Mouse (Mus musculus) brown adipose tissue, adult 24 weeks (tissue): ENCODE data around the gene Senp2. TPM values are rescaled to one million over a fixed set of nuclear protein-coding genes. Genes with fewer than 3 reads are reported as not detected.
"Not testable (repeated sequence)": the region's sequence is repeated elsewhere in the genome, so short reads cannot be mapped to it uniquely, and the experiment has no call there.

Source experiments
- H3K27ac ChIP-seq: fragments of 200-500 bp; replicated peaks from 2 replicates; pipeline ENCODE4 v1.5.1; 2012; ENCODE audit warnings: low read depth, mild to moderate bottlenecking, low read length
- H3K4me1 ChIP-seq: fragments of 200-500 bp; 2 replicates; pipeline ENCODE4 v1.6.1; 2012; ENCODE audit warnings: low read length, mixed read lengths; ENCODE audit not compliant: control insufficient read depth, insufficient read depth, insufficient read length
- H3K4me3 ChIP-seq: fragments of 200-500 bp; 2 replicates; pipeline ENCODE4 v1.5.1; 2012; ENCODE audit warnings: low read depth, mild to moderate bottlenecking, low read length, moderate library complexity; ENCODE audit not compliant: insufficient read depth
- polyA plus RNA-seq: library from polyadenylated mRNA; stranded (reverse); fragments of >200 nt; gene quantifications from 2 replicates; pipeline ENCODE4 v1.2.4, GENCODE M21; 2012; ENCODE audit not compliant: missing spikeins, insufficient read depth, insufficient read length

Gene Senp2
- 23.1 and 23.3 TPM in 2 replicates for polyA plus RNA-seq

- Histone ChIP-seq H3K4me3 (peak within 1 kb of the TSS; percentile 96), H3K4me1 (no peaks in the 10 kb centered on the region), H3K27ac (peak within 1 kb of the TSS; percentile 28)
These were observed at the start of gene Senp2 for GRCm38 (mm10) chr16:22009099-22009584. Gene Senp2 (plus strand): TSS chr16:22009484.

DNA sequence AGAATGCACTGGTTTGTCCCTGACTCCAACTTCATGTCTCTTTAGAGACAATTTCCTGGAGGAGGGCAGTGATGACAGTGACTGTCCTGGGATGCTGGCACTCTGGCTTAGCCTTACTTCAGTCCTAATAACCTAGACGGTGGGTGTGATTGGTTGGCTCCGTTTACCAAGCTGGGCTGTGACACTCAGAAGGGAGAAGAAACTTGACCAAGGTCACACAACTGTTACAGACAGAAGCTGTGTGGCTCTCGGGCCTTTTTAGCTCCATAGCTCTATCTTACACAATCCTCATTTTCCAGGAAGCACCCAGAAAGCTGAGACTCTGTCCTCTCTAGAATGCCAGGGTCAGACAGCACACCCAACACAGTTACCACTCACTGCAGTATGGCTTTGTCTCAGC lies 43.7 kb upstream of the Senp2 start:
- Histone ChIP-seq H3K4me3 (no peak overlapping the region), H3K27ac (no peak overlapping the region), H3K4me1 (no peaks in the 10 kb centered on the region)

GRCm38 (mm10) chr16:21969874-21970273 lies 39.4 kb upstream of the Senp2 start:
- Histone ChIP-seq H3K4me3 (no peak overlapping the region), H3K4me1 (no peaks in the 10 kb centered on the region), H3K27ac (no peak overlapping the region)

DNA sequence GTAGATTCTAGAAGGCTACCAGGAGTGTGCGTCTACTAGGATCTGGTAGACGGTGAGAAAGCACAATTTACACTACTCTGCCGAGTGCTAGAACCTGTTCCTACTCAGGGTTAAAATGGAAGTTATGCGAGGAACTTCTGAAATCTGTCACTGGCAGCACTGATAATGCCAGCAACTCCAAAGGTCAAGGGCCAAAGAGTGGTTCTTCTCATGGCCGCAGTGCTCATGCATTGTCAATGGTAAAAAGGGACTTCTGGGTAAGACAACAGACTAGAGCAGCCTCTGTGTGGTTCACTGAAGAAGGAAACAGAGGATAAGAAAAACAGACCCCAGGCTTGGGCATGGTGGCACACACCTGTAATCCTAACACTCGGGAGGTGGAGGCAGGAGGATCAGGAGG lies 38.7 kb upstream of the Senp2 start:
- Histone ChIP-seq H3K27ac (no peak overlapping the region), H3K4me1 (no peaks in the 10 kb centered on the region), H3K4me3 (no peak overlapping the region)

- Histone ChIP-seq H3K27ac (no peak overlapping the region), H3K4me3 (no peak overlapping the region), H3K4me1 (no peaks in the 10 kb centered on the region)
These were observed 37.8 kb upstream of the Senp2 start for GRCm38 (mm10) chr16:21971446-21971845.

DNA sequence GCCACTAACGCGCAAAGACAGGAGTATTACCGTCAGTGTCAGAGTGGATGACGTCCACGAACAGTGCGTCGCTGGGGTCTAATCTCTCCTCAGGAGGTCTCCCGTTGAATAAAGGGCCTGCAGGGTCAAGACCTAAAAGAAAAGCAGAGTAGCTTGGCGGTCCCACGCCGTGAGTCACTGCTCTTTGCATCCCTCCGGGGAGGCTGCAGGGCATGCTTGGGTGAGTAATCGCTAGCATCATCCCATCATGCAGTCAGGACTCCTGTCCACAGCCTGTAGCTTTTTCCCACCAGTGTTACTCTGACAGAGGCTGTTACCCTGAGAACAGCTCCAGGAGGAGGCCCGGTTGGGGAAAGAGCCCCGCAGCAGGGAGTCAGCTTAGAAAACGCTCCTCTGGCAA lies 33.1 kb upstream of the Senp2 start:
- no peak overlapping the region for H3K27ac ChIP-seq
- H3K4me3 ChIP-seq, result no peak overlapping the region
- no peaks in the 10 kb centered on the region for H3K4me1 ChIP-seq

- no peak overlapping the region for H3K27ac ChIP-seq
- H3K4me1 ChIP-seq, result no peaks in the 10 kb centered on the region
- H3K4me3 ChIP-seq, result no peak overlapping the region
These were observed 31.9 kb upstream of the Senp2 start for GRCm38 (mm10) chr16:21977347-21977746.

DNA sequence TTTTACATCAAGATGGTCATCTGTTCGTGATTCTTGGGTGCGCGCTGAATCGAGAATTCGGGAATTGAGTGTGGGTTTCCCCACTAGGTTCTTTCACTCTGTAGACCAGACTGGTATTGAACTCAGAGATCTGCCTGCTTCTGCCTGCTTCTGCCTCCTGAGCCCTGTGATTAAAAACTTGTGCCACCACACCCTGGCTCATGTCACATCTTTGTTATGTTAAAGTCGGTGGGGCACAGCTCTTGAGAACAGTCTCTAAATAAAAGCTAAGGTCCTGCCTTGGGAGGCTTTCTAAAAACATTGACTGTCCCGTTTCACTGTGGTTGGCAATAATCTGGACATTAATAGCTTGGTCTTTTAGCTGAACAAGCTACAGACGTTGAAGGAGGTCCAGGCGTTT lies 26.1 kb upstream of the Senp2 start:
- Histone ChIP-seq H3K27ac (no peak overlapping the region), H3K4me3 (no peak overlapping the region), H3K4me1 (no peaks in the 10 kb centered on the region)

GRCm38 (mm10) chr16:21983581-21983980 lies 25.7 kb upstream of the Senp2 start:
- H3K27ac ChIP-seq, result no peak overlapping the region
- H3K4me3 ChIP-seq, result no peak overlapping the region
- no peaks in the 10 kb centered on the region for H3K4me1 ChIP-seq

DNA sequence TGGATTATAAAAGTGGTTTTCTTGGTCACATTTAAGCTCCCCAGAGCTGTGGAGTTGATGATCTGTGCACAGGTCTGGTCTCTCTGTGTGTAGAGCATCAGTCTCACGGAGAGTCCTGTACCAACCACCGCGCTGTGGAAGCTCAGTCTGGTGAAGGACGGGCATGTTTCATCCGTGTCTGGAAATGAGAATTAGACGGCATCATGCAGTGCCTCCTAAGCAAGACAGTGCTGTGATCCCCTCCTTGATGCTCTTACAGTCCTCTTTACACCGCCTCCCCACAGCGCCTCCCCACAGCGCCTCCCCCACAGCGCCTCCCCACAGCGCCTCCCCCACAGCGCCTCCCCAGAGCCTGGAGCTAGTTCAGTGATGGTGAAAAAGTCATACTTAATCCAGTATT lies 25.2 kb upstream of the Senp2 start:
- no peaks in the 10 kb centered on the region for H3K4me1 ChIP-seq
- H3K4me3 ChIP-seq, result no peak overlapping the region
- H3K27ac ChIP-seq, result no peak overlapping the region

DNA sequence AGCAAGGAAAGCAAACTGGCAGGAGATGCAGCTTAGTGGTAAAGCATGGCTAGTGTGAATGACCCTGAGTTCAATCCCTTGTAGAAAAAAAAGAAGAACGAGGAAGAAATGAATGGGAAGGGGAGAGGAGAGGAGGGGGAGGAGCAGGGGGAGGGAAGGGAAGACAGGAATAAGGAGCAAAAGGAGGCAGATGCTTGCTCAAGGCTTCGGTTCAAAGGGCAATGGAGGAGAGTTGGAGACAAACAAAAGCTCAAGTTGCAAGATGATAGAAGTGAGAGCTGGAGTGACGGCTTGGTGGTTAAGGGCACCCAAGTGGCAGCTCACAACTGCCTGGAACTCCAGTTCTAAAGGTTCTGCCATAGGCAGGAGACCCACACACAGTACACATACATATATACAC lies 23.1 kb upstream of the Senp2 start:
- Histone ChIP-seq H3K4me1 (no peaks in the 10 kb centered on the region), H3K4me3 (no peak overlapping the region), H3K27ac (no peak overlapping the region)

- H3K4me3 ChIP-seq, result no peak overlapping the region
- H3K4me1 ChIP-seq, result no peaks in the 10 kb centered on the region
- H3K27ac ChIP-seq, result no peak overlapping the region
These were observed 21.3 kb upstream of the Senp2 start for GRCm38 (mm10) chr16:21987956-21988355.

- not testable (repeated sequence) for H3K4me3 ChIP-seq, H3K4me1 ChIP-seq, H3K27ac ChIP-seq
These were observed 18.4 kb upstream of the Senp2 start for GRCm38 (mm10) chr16:21990893-21991292.

- H3K27ac ChIP-seq, result no peak overlapping the region
- H3K4me3 ChIP-seq, result no peak overlapping the region
- H3K4me1 ChIP-seq, result no peaks in the 10 kb centered on the region
These were observed 17.5 kb upstream of the Senp2 start for GRCm38 (mm10) chr16:21991774-21992173.

DNA sequence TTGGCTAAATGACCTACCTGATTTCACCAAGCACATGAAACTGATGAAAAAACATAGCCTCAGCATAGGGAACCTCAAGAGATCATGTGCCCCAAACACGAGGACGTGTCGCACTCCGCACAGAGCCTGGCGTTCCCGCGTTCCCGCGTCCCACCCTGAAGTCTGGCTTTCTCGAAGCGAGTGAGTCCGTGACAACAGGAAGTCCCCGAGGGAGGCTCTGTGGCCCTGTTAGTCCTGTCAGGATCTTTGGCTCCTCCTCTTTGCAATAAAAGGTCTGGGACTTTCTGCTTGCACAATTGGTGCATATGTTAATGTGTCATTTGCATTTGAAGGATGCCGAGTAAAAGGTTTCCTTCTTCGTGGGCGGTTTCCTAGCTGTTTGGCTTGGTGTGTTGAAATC lies 14.0 kb upstream of the Senp2 start, which contains the start of gene Liph:
Gene Liph (minus strand): TSS at position 360 of the 400 bp plus-strand sequence.
- Histone ChIP-seq H3K4me3 (peak within 1 kb of the TSS; percentile 27), H3K27ac (no peak within 1 kb of the TSS), H3K4me1 (no peaks in the 10 kb centered on the region)

GRCm38 (mm10) chr16:21996402-21996801 lies 12.9 kb upstream of the Senp2 start:
- no peak overlapping the region for H3K27ac ChIP-seq
- no peak overlapping the region for H3K4me3 ChIP-seq

More at GRCm38 (mm10) chr16:21996402-21996801, 12.9 kb upstream of the Senp2 start:
- H3K4me1 ChIP-seq, result no peaks in the 10 kb centered on the region
